Mouse (Mus musculus) cerebellum, adult (tissue): ENCODE results near the gene Nucb2.
A peak's percentile ranks its signal among the peaks of the same experiment; 100 is the strongest.

Experiments used
- ATAC-seq: cut with Nextera tagmentation; 2 replicates; pipeline ENCODE4 v1.9.2; 2017; ENCODE audit warnings: mild to moderate bottlenecking, moderate library complexity, mixed read lengths; ENCODE audit not compliant: insufficient number of reproducible peaks, low FRiP score, low TSS enrichment

Gene Nucb2

GRCm38 (mm10) chr7:116518155-116518554 lies 14.0 kb downstream of the Nucb2 start:
- no peak for ATAC-seq

DNA sequence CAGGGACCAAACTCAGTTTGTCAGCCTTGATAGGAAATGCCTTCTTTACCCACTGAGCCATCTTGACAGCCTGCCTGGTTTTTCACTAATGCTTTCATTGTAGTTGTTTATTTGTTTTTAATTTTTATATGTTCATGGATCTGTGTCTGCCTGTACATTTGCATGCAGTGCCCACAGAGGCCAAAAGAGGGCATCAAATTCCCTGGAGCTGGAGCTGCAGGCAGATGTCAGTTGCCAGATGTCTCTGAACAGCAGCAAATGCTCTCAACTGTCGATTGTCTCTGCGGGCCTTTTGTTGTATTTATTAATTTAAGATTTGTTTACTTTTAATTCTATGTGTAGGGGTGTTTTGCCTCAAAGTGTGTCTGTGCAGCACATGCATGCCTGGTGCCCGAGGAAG lies 15.6 kb downstream of the Nucb2 start:
- no peak for ATAC-seq

- no peak for ATAC-seq
Observed at GRCm38 (mm10) chr7:116524577-116524976, 20.4 kb downstream of the Nucb2 start.

DNA sequence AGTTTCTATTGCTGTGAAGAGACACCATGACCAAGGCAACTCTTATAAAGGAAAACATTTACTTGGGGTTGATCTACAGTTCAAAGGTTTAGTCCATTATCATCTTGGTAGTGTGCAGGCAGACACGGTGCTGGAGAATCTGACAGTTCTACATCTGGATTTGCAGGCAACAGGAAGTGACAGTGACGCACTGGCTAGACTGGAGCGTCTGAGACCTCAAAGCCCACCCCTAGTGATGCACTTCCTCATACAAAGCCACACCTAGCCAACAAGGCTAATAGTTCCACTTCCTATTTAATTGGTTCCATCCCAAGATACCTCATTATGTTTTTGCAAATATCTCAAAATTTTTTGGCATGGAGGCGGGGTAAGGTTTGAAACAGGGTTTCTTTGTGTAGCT lies 25.6 kb downstream of the Nucb2 start:
- ATAC-seq, result no peak

DNA sequence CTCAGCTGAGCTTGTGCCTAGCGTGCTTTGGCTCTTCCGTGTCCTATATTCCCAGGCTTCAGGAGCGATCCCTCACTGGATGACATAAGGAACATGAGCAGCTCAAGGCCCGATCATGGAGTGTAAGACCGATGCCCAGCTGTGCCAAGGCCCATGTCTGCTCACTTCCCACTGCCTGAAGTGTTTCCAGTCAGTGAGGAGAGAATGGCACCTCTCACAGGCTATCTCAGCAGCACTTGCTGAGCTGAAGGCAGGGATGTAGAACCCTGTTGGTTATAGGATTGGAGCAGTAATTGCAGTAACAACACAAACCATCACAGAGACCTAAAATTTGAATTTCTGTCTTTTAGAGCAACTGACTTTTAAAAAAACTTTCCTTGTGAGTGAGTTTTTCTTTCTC lies 26.3 kb downstream of the Nucb2 start:
- ATAC-seq, result no peak

GRCm38 (mm10) chr7:116531311-116531710 lies 27.1 kb downstream of the Nucb2 start:
- ATAC-seq, result peak; percentile 88

- no peak for ATAC-seq
Observed at GRCm38 (mm10) chr7:116556834-116557233, 52.7 kb downstream of the Nucb2 start.

DNA sequence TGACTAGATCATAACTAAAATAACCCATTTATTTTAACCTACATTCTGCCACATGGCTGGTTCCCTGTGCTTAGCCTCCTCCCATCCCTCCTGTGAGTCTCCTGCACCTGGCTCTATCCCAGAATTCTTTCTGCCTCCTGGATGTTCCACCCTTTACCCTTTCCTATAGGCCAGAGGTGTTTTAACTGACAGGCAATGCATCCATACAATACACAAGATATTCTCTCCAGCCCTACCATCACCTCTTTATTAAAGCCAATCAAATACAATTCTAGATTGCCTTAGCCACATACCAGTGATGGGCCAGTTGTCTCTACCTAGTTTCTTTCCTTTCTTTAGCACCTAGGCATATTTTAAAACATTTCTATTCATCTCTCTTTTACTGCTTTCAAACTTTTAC lies 70.4 kb downstream of the Nucb2 start:
- no peak for ATAC-seq
